ENCODE assay signal across 19 mouse cellular contexts in genomic region chr6:117332641-117333040, GRCm38 (mm10).
A peak's percentile ranks its signal among the peaks of the same experiment; 100 is the strongest.
DNase-seq lines count a peak whose midpoint lies in the region; ATAC-seq and TF ChIP-seq lines count a peak whose summit lies in the region.
"Had no signal": no experiment of that assay in that cellular context is flagged by ENCODE, and none has a peak within 500 bp of the region (broad histone marks: within the 10 kb centered on the region; RNA-seq: fewer than 3 reads in every experiment).

No protein-coding gene starts in this region.

- H3K9ac ChIP-seq in hindbrain, embryonic 14.5 days: no peak overlapping the region
- no peak overlapping the region for H3K9ac ChIP-seq in midbrain, postnatal 0 days (replicated peaks; ENCODE audit: low read length, poor library complexity, severe bottlenecking)
- H3K9ac ChIP-seq in embryonic facial prominence, embryonic 13.5 days: no peak overlapping the region
- H3K9ac ChIP-seq in midbrain, embryonic 16.5 days (ENCODE audit: low read depth, low read length): no peak overlapping the region
- H3K9ac ChIP-seq: forebrain, postnatal 0 days; midbrain, embryonic 13.5 days had no signal

- H3K4me1 ChIP-seq in hindbrain, embryonic 10.5 days (replicated peaks): peaks cover 17% of the 10 kb centered on the region
- no peaks in the 10 kb centered on the region for H3K4me1 ChIP-seq in hindbrain, embryonic 14.5 days (replicated peaks; ENCODE audit: control insufficient read depth, insufficient read depth, low read length)
- H3K4me1 ChIP-seq in midbrain, embryonic 10.5 days: peaks cover 13% of the 10 kb centered on the region
- H3K4me1 ChIP-seq in midbrain, postnatal 0 days (ENCODE audit: insufficient read depth, low read length): no peaks in the 10 kb centered on the region
- H3K4me1 ChIP-seq in embryonic facial prominence, embryonic 13.5 days: peaks cover 27% of the 10 kb centered on the region
- H3K4me1 ChIP-seq in midbrain, embryonic 16.5 days (ENCODE audit: control insufficient read depth, insufficient read depth, low read length): no peaks in the 10 kb centered on the region
- H3K4me1 ChIP-seq: midbrain, embryonic 13.5 days had no signal

- peak; percentile 39 for DNase-seq in hindbrain, embryonic 10.5 days (ENCODE audit: low spot score)
- no peak for DNase-seq in hindbrain, embryonic 14.5 days (ENCODE audit: low spot score)
- peak; percentile 37 for DNase-seq in midbrain, embryonic 10.5 days (ENCODE audit: low spot score)
- no peak for DNase-seq in midbrain, postnatal 0 days (ENCODE audit: low spot score)
- no peak for DNase-seq in cerebellum, adult 9-10 months
- DNase-seq: adrenal gland, postnatal 10 days; cerebellum, postnatal 25 days; forebrain, postnatal 0 days; gastrocnemius, postnatal 10 days; heart, adult 2 months; lung, adult 18-20 months; lung, postnatal 36 days; thymus, adult 18-20 months had no signal

- H3K4me2 ChIP-seq in hindbrain, embryonic 14.5 days (replicated peaks): no peak overlapping the region
- H3K4me2 ChIP-seq in midbrain, postnatal 0 days (ENCODE audit: low read depth, low read length, poor library complexity, severe bottlenecking): no peak overlapping the region
- peak overlapping the region; percentile 29 for H3K4me2 ChIP-seq in embryonic facial prominence, embryonic 13.5 days
- H3K4me2 ChIP-seq in myocyte (ENCODE audit: low read depth): peak overlapping the region; percentile 45
- H3K4me2 ChIP-seq in midbrain, embryonic 16.5 days (ENCODE audit: low read length): no peak overlapping the region
- H3K4me2 ChIP-seq: midbrain, embryonic 13.5 days had no signal

- TF ChIP-seq CTCF in midbrain, postnatal 0 days (IDR thresholded peaks at IDR 0.05): no peak

- H3K4me3 ChIP-seq in hindbrain, embryonic 10.5 days: no peak overlapping the region
- no peak overlapping the region for H3K4me3 ChIP-seq in hindbrain, embryonic 14.5 days (replicated peaks; ENCODE audit: low read length)
- H3K4me3 ChIP-seq in midbrain, embryonic 10.5 days: no peak overlapping the region
- no peak overlapping the region for H3K4me3 ChIP-seq in midbrain, postnatal 0 days (ENCODE audit: low read depth, low read length)
- no peak overlapping the region for H3K4me3 ChIP-seq in embryonic facial prominence, embryonic 13.5 days
- H3K4me3 ChIP-seq in myocyte: no peak overlapping the region
- no peak overlapping the region for H3K4me3 ChIP-seq in midbrain, embryonic 16.5 days (ENCODE audit: low read depth, low read length)
- H3K4me3 ChIP-seq: erythroblast, embryonic 14.5 days; heart, adult 2 months; layer of hippocampus, adult 2 months; midbrain, embryonic 13.5 days had no signal

- H3K79me2 ChIP-seq in myocyte (ENCODE audit: control insufficient read depth, insufficient read depth): no peaks in the 10 kb centered on the region

- WGBS in hindbrain, embryonic 10.5 days: 48% methylated on average over 6 of the region's 6 CpGs
- 66% methylated on average over 6 of the region's 6 CpGs for WGBS in hindbrain, embryonic 14.5 days
- 71% methylated on average over 6 of the region's 6 CpGs for WGBS in midbrain, embryonic 10.5 days
- WGBS in midbrain, postnatal 0 days: 67% methylated on average over 6 of the region's 6 CpGs
- WGBS in embryonic facial prominence, embryonic 13.5 days: 4% methylated on average over 6 of the region's 6 CpGs
- 66% methylated on average over 6 of the region's 6 CpGs for WGBS in midbrain, embryonic 16.5 days

- no peak for TF ChIP-seq POLR2A in myocyte (IDR thresholded peaks at IDR 0.05; ENCODE audit: insufficient read length, low read depth)

- no peak for ATAC-seq in hindbrain, embryonic 14.5 days (ENCODE audit: low FRiP score)
- no peak for ATAC-seq in midbrain, postnatal 0 days (ENCODE audit: low FRiP score)
- ATAC-seq in embryonic facial prominence, embryonic 13.5 days (ENCODE audit: insufficient number of reproducible peaks, insufficient read depth, low FRiP score, low TSS enrichment, low read depth): peak; percentile 52; the same call in 1 of the 2 replicates
- ATAC-seq in midbrain, embryonic 16.5 days: no peak
- ATAC-seq: forebrain, postnatal 0 days; midbrain, embryonic 13.5 days had no signal

- H3K36me3 ChIP-seq in hindbrain, embryonic 10.5 days: no peaks in the 10 kb centered on the region
- no peaks in the 10 kb centered on the region for H3K36me3 ChIP-seq in hindbrain, embryonic 14.5 days (replicated peaks; ENCODE audit: control insufficient read depth, insufficient read depth)
- H3K36me3 ChIP-seq in midbrain, embryonic 10.5 days: no peaks in the 10 kb centered on the region
- no peaks in the 10 kb centered on the region for H3K36me3 ChIP-seq in midbrain, postnatal 0 days (ENCODE audit: insufficient read depth, low read length)
- H3K36me3 ChIP-seq in embryonic facial prominence, embryonic 13.5 days: no peaks in the 10 kb centered on the region
- H3K36me3 ChIP-seq in myocyte (ENCODE audit: control insufficient read depth, insufficient read depth): no peaks in the 10 kb centered on the region
- no peaks in the 10 kb centered on the region for H3K36me3 ChIP-seq in midbrain, embryonic 16.5 days (ENCODE audit: control insufficient read depth, insufficient read depth, low read length)
- H3K36me3 ChIP-seq: midbrain, embryonic 13.5 days had no signal

- no peak overlapping the region for H3K27ac ChIP-seq in hindbrain, embryonic 10.5 days
- H3K27ac ChIP-seq in hindbrain, embryonic 14.5 days: no peak overlapping the region
- H3K27ac ChIP-seq in midbrain, embryonic 10.5 days (replicated peaks): peak overlapping the region; percentile 33; the same call in 1 of the 2 replicates
- H3K27ac ChIP-seq in midbrain, postnatal 0 days (ENCODE audit: low read depth, low read length): no peak overlapping the region
- no peak overlapping the region for H3K27ac ChIP-seq in embryonic facial prominence, embryonic 13.5 days
- H3K27ac ChIP-seq in midbrain, embryonic 16.5 days (ENCODE audit: low read length): no peak overlapping the region
- H3K27ac ChIP-seq: heart, adult 2 months; layer of hippocampus, adult 2 months; midbrain, embryonic 13.5 days had no signal

- no peak overlapping the region for H3ac ChIP-seq in myocyte (ENCODE audit: control insufficient read depth, insufficient read length)

- H3K27me3 ChIP-seq in hindbrain, embryonic 10.5 days (ENCODE audit: insufficient read depth, poor library complexity, severe bottlenecking): no peaks in the 10 kb centered on the region
- H3K27me3 ChIP-seq in hindbrain, embryonic 14.5 days (ENCODE audit: control insufficient read depth, insufficient read depth, low read length): no peaks in the 10 kb centered on the region
- peaks cover 12% of the 10 kb centered on the region for H3K27me3 ChIP-seq in midbrain, embryonic 10.5 days (ENCODE audit: low read depth, poor library complexity, severe bottlenecking)
- H3K27me3 ChIP-seq in midbrain, postnatal 0 days (ENCODE audit: insufficient read depth, low read length): no peaks in the 10 kb centered on the region
- no peaks in the 10 kb centered on the region for H3K27me3 ChIP-seq in embryonic facial prominence, embryonic 13.5 days
- H3K27me3 ChIP-seq in myocyte (ENCODE audit: control insufficient read depth, insufficient read depth, insufficient read length): no peaks in the 10 kb centered on the region
- H3K27me3 ChIP-seq in midbrain, embryonic 16.5 days (ENCODE audit: control insufficient read depth, insufficient read depth, low read depth, low read length): no peaks in the 10 kb centered on the region
- H3K27me3 ChIP-seq: midbrain, embryonic 13.5 days had no signal

- H3K9me3 ChIP-seq in hindbrain, embryonic 10.5 days: no peaks in the 10 kb centered on the region
- H3K9me3 ChIP-seq in hindbrain, embryonic 14.5 days (ENCODE audit: control insufficient read depth, low read length): no peaks in the 10 kb centered on the region
- H3K9me3 ChIP-seq in midbrain, embryonic 10.5 days (replicated peaks): no peaks in the 10 kb centered on the region
- no peaks in the 10 kb centered on the region for H3K9me3 ChIP-seq in midbrain, postnatal 0 days (ENCODE audit: low read length)
- no peaks in the 10 kb centered on the region for H3K9me3 ChIP-seq in embryonic facial prominence, embryonic 13.5 days
- no peaks in the 10 kb centered on the region for H3K9me3 ChIP-seq in midbrain, embryonic 16.5 days (replicated peaks; ENCODE audit: control insufficient read depth, low read length, poor library complexity, severe bottlenecking)
- H3K9me3 ChIP-seq: midbrain, embryonic 13.5 days had no signal

TF ChIP-seq in myocyte, 11 proteins besides CTCF, POLR2A, EP300 and RAD21:
- TF ChIP-seq TCF12 (IDR thresholded peaks at IDR 0.05; ENCODE audit: insufficient read depth, poor library complexity, severe bottlenecking) (no peak), MAX (IDR thresholded peaks at IDR 0.05; ENCODE audit: low read depth) (no peak), MYOD1 (IDR thresholded peaks at IDR 0.05; ENCODE audit: control insufficient read depth in 1 of 3, insufficient read length in 2 of 3, low read depth in 2 of 3) (no peak), USF1 (IDR thresholded peaks at IDR 0.05; ENCODE audit: low read depth) (no peak), MYOG (IDR thresholded peaks at IDR 0.05; ENCODE audit: control insufficient read depth in 1 of 3, insufficient read depth in 1 of 3, insufficient read length in 2 of 3, low read depth in 2 of 3) (no peak), TCF3 (IDR thresholded peaks at IDR 0.05; ENCODE audit: insufficient read length, low read depth) (no peak), POLR2AphosphoS2 (IDR thresholded peaks at IDR 0.05; ENCODE audit: insufficient read length, low read depth) (no peak), E2F4 (IDR thresholded peaks at IDR 0.05; ENCODE audit: insufficient read depth) (no peak), CEBPB (IDR thresholded peaks at IDR 0.05; ENCODE audit: insufficient read depth, poor library complexity, severe bottlenecking) (no peak), SRF (IDR thresholded peaks at IDR 0.05; ENCODE audit: control insufficient read depth, insufficient read length, low read depth) (no peak), REST (IDR thresholded peaks at IDR 0.05; ENCODE audit: insufficient read depth, insufficient read length) (no peak)
TF ChIP-seq in myocyte: peak in this region for 0.

Comparison
In these comparisons a context has a peak if more than half of its experiments do, and no peak if none do; other contexts are left out.
1. DNase-seq: peak in hindbrain, embryonic 10.5 days (single experiment) and midbrain, embryonic 10.5 days (single experiment); none in hindbrain, embryonic 14.5 days (single experiment), midbrain, postnatal 0 days (single experiment) and cerebellum, adult 9-10 months (single experiment).
2. H3K4me2 ChIP-seq: peak in embryonic facial prominence, embryonic 13.5 days (single experiment) and myocyte (single experiment); none in hindbrain, embryonic 14.5 days (single experiment), midbrain, postnatal 0 days (single experiment) and midbrain, embryonic 16.5 days (single experiment).